Mouse (Mus musculus) heart, postnatal 0 days (tissue): ENCODE data around the gene Trap1.

Experiments used
- CTCF ChIP-seq: IDR thresholded peaks from 2 replicates; pipeline ENCODE4 v1.5.1; 2016; ENCODE audit warnings: antibody characterized with exemption, control low read depth, low read depth
- EP300 ChIP-seq: IDR thresholded peaks from 2 replicates; pipeline ENCODE4 v1.6.1; 2016; ENCODE audit warnings: antibody characterized with exemption, low read depth

- TF ChIP-seq EP300 (no peak), CTCF (no peak)
Measured at GRCm38 (mm10) chr16:4021241-4021640, 56.4 kb downstream of the Trap1 start.
